Mouse (Mus musculus) spleen, postnatal 10 days (tissue): ENCODE data around the gene Ap1g2.

Experiments used
- DNase-seq, 2 experiments: peaks; one replicate each; pipeline ENCODE4 v3.0.0; 2021 to 2022; ENCODE audit warnings: low spot score in 2 of 2

Gene Ap1g2

GRCm38 (mm10) chr14:55113975-55114645, 7.7 kb upstream of the Ap1g2 start:
- DNase-seq = peak in 1 of 2 experiments; percentile 54

- no peak for DNase-seq
Measured at GRCm38 (mm10) chr14:55113351-55113974, 7.1 kb upstream of the Ap1g2 start.

- DNase-seq = no peak
Measured at GRCm38 (mm10) chr14:55111720-55112119, 5.3 kb upstream of the Ap1g2 start.

GRCm38 (mm10) chr14:55110076-55110475, 3.7 kb upstream of the Ap1g2 start:
- DNase-seq = no peak

GRCm38 (mm10) chr14:55109048-55109873, 2.9 kb upstream of the Ap1g2 start:
- no peak for DNase-seq

DNA sequence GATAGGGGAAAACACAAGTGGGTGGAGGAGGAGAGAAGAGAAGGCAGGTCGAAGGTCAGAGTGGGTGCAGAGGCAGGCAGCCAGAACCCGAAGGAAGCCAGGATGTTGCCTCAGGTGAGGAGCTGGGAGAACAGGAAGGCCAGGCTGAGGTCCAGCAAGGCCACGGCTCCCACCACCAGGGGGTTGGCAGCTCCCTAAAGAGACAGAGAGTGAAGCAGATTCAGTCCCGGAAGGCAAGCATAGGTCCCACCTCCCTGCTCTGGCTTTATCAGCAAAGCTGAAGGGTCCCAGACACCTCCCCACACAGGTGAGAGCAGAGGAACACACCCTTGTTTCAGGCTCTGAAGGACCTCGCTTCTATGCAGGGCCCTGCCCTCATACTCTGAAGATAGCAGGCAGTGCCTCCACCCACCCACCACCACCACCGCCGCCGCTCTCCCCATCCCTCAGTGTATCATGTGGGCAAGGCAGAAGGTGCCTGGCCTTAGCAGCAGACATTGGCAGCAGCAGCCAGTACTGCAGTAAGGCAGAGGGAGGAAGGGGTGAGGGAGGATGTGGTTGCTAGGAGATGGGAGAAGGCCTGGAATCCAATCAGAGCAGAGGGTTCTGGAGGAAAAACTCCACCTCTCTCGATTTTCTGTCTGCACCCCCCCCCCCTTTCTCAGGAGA, 1.9 kb upstream of the Ap1g2 start:
- no peak for DNase-seq

- DNase-seq = no peak
Measured at GRCm38 (mm10) chr14:55106990-55107389, 597 bp upstream of the Ap1g2 start.

DNA sequence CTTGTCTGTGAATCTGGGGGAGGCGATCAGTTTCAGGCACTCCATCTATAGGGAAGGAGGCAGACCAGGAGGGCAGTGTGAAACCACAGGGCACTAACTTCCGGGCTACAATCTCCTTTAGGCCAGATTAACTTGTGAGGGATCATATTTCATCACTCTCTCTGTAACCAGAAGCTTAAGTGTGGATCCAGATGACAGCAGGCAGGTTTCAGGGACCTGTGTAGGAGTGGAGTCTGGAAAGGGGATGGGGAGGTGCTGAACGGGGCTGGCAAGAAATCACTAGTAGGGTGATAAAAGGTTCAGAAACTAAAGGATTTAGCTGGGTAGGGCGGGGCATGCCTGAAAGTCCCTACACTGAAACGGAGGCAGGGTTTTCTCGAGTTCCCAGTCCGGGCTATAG, 1.0 kb downstream of the Ap1g2 start:
- no peak for DNase-seq

DNA sequence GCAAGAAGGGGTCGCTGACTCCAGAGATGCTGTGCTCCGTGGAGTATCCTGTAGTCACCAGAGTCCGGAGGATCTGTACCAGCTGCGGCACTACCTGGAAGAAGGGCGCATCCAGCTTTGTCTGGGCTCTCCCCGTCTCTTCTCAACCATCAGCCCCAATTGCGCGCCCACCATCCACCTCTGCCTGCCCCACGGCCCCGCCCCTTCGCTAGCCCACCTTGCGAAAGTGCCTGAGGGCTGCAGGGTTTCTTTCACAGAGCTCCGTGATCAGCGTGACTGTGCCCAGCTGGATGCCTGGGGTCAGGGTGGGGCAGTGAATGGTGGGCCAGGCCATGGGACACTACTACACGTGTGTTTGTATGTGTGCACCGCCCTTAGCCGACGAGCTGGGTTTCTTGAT, 2.0 kb downstream of the Ap1g2 start:
- DNase-seq = no peak

GRCm38 (mm10) chr14:55102253-55102785, 4.1 kb downstream of the Ap1g2 start:
- DNase-seq = no peak

- DNase-seq = peak in 1 of 2 experiments; percentile 65
Measured at GRCm38 (mm10) chr14:55101592-55101991, 4.8 kb downstream of the Ap1g2 start.

DNA sequence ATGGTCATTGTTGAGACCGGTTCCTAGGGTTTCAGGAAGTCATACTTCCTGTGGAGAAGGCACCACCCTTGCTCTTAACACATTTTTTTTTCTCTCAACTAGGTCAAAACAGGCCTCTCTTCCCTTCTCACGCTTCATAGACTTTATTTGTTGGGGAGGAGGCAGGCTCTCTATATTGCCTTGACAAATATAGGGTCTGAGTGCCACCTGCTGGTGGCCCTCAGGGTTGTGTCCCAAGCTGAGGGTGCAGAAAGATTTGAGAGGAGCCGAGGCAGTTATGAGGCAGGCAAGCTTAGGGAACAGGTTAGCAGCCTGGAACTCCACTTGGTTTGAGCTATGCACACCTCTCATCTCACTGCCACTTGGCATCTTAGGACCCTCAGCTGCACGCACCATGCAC, 8.3 kb downstream of the Ap1g2 start:
- peak in 1 of 2 experiments; percentile 63 for DNase-seq

DNA sequence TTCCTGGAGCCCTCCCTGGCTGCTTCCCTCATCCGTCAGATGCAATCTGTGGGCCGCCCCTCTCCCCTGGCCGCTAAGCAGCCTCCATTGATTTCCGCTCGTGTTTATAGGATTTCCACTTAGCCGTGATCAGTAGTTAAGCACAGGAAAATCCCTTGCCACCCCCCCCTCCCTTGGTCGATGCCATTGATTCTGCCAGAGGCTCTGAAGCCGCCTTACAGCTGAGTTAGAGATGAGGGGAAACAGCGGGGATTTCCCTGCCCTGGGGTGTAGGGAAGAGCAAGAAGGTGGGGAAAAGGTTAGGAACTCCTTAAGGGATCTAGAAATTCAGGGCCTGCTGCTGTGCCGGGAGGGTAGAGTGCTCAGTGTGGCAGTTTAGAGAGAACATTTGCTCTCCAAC, 8.7 kb downstream of the Ap1g2 start:
- DNase-seq = no peak

- DNase-seq = no peak
Measured at GRCm38 (mm10) chr14:55096573-55097087, 9.8 kb downstream of the Ap1g2 start.

DNA sequence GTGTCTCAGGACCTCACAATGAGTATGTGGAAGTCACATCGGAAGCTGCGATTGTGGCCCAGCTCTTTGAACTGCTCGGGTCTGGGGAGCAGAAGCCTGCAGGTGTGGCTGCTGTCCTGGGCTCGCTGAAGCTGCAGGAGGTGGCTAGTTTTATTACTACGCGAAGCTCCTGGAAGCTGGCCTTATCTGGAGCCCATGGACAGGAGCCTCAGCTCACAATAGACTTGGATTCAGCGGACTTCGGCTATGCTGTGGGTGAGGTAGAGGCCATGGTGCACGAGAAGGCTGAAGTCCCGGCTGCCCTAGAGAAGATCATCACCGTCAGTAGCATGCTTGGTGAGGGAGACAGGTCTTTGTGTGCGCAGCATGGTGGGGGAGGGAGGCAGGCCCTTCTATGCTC, 10.7 kb downstream of the Ap1g2 start:
- DNase-seq = no peak

GRCm38 (mm10) chr14:55095263-55095662, 11.1 kb downstream of the Ap1g2 start:
- no peak for DNase-seq

- DNase-seq = peak; percentile 71 to 72
Measured at GRCm38 (mm10) chr14:55094704-55095231, 11.6 kb downstream of the Ap1g2 start, which contains the start of gene Thtpa. Gene Thtpa (plus strand): TSS chr14:55094784.

DNA sequence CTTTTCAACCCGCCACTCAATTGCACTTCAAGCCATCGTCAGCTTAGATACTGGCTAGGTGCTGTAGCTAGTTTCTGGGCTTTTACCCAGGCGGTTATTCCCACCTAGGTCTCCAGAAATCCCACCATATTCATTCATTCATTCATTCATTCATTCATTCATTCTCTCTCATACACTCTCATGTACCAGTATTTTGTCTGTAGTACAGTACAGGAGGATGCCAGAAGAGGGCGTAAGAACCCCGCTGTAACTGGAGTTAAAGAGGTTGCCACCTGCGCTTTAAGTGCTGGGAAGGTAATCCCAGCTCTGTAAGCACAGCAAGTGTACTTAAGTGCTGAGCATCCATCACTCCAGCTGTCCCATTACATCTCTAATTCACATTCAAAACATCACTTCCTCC, 12.5 kb downstream of the Ap1g2 start:
- DNase-seq = no peak

DNA sequence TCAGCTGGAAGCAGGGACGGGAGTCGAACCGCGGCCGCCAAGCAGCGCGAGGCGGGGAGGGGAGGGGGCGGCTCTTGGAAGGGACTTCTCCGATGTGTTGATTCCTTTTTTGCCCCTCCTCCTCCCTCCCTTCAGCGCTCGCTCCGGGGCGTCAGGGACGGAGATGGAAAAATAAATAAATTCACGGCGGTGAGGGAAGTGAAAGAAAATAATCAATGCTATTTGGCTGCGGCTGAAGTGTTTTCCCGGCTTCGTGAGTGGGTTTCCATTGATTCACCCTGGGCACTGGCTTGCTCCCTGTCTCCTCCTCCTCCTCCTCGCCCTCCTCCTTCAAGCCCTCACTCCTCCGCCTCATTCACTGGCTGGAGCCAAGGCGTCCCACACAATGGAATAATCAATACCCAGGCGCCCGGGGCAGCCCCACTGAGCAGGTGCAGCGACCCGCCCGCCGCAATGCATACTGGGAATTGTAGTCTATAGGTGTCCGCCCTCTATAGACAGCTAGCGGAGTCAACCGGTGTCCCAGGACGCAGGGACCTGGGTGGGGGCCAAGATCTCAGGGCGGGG, 14.3 kb downstream of the Ap1g2 start, which contains the start of gene Zfhx2:
TSS of gene Zfhx2 (minus strand) at position 314 of the 567 bp plus-strand sequence.
- peak; percentile 88 to 96 for DNase-seq

- DNase-seq = peak; percentile 39 to 42
Measured at GRCm38 (mm10) chr14:55091209-55091865, 15.1 kb downstream of the Ap1g2 start.
